Mouse (Mus musculus) embryonic facial prominence, embryonic 10.5 days (tissue): ENCODE data around the gene Wdr61. TPM values are rescaled to one million over a fixed set of nuclear protein-coding genes. Genes with fewer than 3 reads are reported as not detected.
A peak's percentile ranks its signal among the peaks of the same experiment; 100 is the strongest.

ENCODE experiments used
- DNase-seq: peaks from one replicate; pipeline ENCODE4 v3.0.0-alpha.2; 2017; ENCODE audit warnings: low spot score
- H3K27ac ChIP-seq: fragments of 300-500 bp; sonication (generic); replicated peaks from 2 replicates; pipeline ENCODE4 v1.5.1; 2016; ENCODE audit warnings: mild to moderate bottlenecking
- H3K27me3 ChIP-seq: fragments of 300-500 bp; sonication (generic); replicated peaks from 2 replicates; pipeline ENCODE4 v1.6.1; 2016; ENCODE audit warnings: low read depth, mild to moderate bottlenecking; ENCODE audit not compliant: poor library complexity, severe bottlenecking
- H3K36me3 ChIP-seq: fragments of 300-500 bp; sonication (generic); replicated peaks from 2 replicates; pipeline ENCODE4 v1.6.1; 2016; ENCODE audit warnings: mild to moderate bottlenecking, moderate library complexity
- H3K4me1 ChIP-seq: fragments of 300-500 bp; sonication (generic); 2 replicates; pipeline ENCODE4 v1.6.1; 2016
- H3K4me3 ChIP-seq: fragments of 300-500 bp; sonication (generic); 2 replicates; pipeline ENCODE4 v1.5.1; 2016; ENCODE audit warnings: mild to moderate bottlenecking, moderate library complexity
- H3K9me3 ChIP-seq: fragments of 300-500 bp; sonication (generic); 2 replicates; pipeline ENCODE4 v1.6.1; 2016; ENCODE audit warnings: mild to moderate bottlenecking
- WGBS: fragments of 180-500 bp; shearing (Covaris S2); methylation state at CpG from one replicate; pipeline ENCODE4 v1.1.7; 2016; 5-methylcytosine and 5-hydroxymethylcytosine counted together
- polyA plus RNA-seq: library from polyadenylated mRNA; unstranded; fragments of >200 nt; fragmentation: Nextera tagmentation; extraction: Ambion mirVana; gene quantifications from 2 replicates; pipeline ENCODE4 v1.2.1, GENCODE M21; 2016

The Wdr61 gene
- polyA plus RNA-seq, 1 experiment from 2014 or later: 182 TPM

DNA sequence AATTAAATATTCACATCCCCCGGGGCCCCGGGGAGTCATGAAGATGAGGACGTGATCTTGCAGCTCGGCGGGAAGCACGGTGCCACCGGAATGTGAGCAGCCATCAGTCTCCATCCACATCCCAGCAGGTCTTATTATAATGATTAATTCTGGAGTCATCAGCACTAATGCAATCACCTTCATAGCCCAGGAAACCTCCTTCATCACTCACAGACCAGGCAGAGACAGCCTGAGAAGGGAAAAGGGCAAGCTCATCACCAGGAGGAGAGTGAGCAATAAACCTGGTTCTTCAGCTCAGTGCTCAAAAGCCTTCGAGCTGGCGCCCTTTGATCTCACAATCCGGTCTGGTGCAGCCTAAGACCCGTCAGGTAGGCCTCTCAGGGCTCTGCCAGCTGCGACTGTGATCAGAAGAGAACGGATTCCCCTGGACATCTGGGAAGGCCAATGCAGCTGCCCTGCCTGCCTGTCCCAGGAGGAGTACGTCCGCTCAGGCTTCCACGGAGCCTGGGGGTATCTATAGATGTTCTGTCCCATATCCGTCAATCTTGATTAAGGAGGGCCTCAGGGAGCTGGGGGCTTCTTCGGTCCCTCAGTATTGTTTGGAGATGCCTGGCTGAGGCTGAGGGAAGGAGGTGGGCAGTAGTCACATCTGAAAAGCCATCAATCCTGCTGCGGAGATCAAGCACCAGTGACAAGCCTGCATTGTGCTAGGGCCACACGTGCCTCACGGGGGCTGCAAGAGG lies 18.1 kb upstream of the Wdr61 start:
- WGBS: 28% methylated on average over 21 of the region's 21 CpGs
- H3K4me3 ChIP-seq: peak overlapping the region; percentile 16; the same call in 1 of the 2 replicates
- peak overlapping the region; percentile 31 for H3K27ac ChIP-seq
- peak; percentile 57 for DNase-seq
- H3K27me3 ChIP-seq: peaks cover 23% of the 10 kb centered on the region
- H3K9me3 ChIP-seq: no peaks in the 10 kb centered on the region
- H3K4me1 ChIP-seq: peaks cover 35% of the 10 kb centered on the region
- H3K36me3 ChIP-seq: no peaks in the 10 kb centered on the region

DNA sequence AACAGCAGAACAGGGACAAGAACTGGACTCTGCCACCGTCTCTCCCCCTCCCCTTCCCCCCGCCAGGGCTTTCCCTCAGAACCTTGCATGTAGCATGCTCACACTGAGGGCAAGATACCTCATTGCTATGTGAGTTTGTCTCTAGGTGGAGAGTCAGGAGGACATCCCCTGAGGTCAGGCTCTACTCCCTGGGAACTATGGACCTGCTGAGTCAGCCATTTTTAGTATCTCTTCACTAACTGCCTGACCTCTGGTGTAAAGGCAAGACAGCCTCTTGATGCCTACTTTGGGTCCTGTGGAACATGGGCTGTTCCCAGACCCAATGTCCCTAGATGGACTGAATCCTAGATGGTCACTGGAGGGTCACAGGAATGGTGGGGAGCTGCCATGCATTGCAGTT lies 17.4 kb upstream of the Wdr61 start:
- H3K36me3 ChIP-seq: no peaks in the 10 kb centered on the region
- WGBS: 74% methylated on average over 2 of the region's 2 CpGs
- peaks cover 37% of the 10 kb centered on the region for H3K4me1 ChIP-seq

DNA sequence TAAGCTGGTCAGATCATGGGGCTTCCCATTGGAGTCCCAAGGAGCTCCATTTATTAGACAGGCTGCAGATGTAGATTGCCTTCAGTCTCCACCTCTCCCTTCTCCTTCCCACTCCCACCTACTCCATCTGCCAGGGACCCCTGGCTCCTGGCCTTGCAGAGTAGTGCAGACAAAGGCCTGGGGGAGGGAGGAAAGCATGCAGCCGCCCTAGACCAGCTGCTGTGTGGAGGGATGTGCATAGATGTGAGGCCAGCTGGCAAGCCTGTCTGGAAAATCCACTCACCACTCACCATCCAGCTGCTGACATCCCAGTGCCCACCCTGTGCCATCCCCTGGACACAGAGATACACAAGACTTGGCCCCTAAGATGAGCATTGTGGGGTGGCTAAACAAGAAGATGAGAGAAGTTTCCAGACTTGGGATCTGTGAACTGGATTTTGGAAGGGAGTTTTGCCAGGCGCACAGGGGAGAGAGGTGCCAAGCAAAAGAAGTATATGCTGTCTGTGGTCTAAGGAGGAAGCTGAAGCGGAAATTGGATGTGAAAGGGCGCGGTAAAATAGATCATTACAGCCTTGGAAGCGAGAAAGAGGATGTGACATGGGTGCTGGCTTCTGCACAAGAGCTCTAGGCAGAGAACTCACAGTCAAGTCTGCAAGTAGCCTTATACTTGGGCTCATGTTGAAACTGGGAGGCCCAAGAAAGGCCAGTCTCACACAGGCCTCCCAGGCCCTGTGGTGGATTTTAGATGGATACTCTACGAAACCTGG lies 16.1 kb upstream of the Wdr61 start:
- H3K4me3 ChIP-seq: no peak overlapping the region
- H3K36me3 ChIP-seq: no peaks in the 10 kb centered on the region
- DNase-seq: no peak
- peak overlapping the region; percentile 60 for H3K27ac ChIP-seq
- H3K27me3 ChIP-seq: peaks cover 23% of the 10 kb centered on the region
- H3K4me1 ChIP-seq: peaks cover 50% of the 10 kb centered on the region
- H3K9me3 ChIP-seq: no peaks in the 10 kb centered on the region
- 87% methylated on average over 7 of the region's 7 CpGs for WGBS

More for the DNA sequence above, 17.4 kb upstream of the Wdr61 start:
- Histone ChIP-seq H3K4me3 (no peak overlapping the region), H3K27me3 (peaks cover 23% of the 10 kb centered on the region), H3K9me3 (no peaks in the 10 kb centered on the region), H3K27ac (peak overlapping the region; percentile 31; the same call in 1 of the 2 replicates)
- no peak for DNase-seq

DNA sequence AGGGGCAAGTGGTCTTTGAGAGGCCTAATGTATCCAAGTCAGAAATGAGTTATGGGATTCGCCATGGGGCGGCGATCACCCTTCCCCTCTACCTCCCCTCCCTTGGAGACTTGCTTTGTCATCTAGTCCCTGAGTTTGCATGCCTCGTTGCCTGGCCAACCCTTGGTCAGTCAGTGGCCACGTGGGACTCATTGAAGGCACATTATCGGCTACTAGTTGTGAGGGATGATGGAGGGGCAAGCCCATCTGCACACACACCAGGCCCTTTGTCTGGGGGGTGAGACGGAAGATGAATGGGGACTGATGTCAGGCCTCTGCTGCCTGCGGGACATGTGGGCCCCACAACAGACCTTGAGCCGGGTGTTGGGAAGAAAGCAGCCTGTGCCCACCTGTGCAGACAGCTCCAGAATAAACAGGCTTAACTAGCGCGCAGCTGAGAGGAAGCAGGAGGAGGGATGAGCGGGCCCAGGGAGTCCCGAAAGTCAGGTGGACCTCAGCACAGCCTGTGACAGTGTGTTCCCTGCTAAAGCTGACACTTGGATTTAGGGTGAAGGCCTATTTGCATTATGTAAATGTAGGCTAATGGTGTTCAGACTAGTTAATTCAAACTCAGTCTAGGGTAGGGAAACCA lies 11.5 kb upstream of the Wdr61 start:
- Histone ChIP-seq H3K4me1 (peaks cover 61% of the 10 kb centered on the region), H3K36me3 (no peaks in the 10 kb centered on the region), H3K27me3 (no peaks in the 10 kb centered on the region), H3K9me3 (no peaks in the 10 kb centered on the region), H3K27ac (peak overlapping the region; percentile 54), H3K4me3 (no peak overlapping the region)
- peak; percentile 42 for DNase-seq
- WGBS: 53% methylated on average over 13 of the region's 13 CpGs

DNA sequence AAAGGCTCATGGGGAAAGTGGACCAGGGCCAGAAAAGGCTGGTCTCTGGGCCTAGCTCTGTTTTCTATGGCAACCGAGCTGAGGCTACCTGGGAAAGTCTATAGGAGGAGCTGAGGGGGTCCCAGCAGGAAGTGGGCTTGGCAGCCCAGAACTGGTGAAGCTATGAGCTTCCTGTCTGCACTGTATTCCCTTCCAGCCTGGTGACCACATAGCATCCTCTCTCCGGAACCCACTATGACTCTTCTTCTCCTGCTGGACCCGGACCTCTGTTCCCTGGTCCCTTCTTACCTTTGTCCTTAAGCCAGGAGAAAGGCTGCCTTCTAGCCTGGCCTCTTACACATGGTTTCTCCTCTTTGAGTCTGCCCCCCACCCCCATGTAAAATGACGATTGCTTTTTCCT lies 9.6 kb upstream of the Wdr61 start:
- 0 out of 2 replicates have a peak overlapping the region, but pooled peaks have one; percentile 2 for H3K27ac ChIP-seq
- H3K27me3 ChIP-seq: no peaks in the 10 kb centered on the region

GRCm38 (mm10) chr9:54738376-54738775 lies 4.1 kb upstream of the Wdr61 start:
- H3K27ac ChIP-seq: peak overlapping the region; percentile 82
- no peaks in the 10 kb centered on the region for H3K9me3 ChIP-seq
- no peaks in the 10 kb centered on the region for H3K27me3 ChIP-seq
- DNase-seq: peak; percentile 82
- no peaks in the 10 kb centered on the region for H3K36me3 ChIP-seq
- WGBS: 12% methylated on average over 3 of the region's 3 CpGs
- H3K4me3 ChIP-seq: no peak overlapping the region
- peaks cover 60% of the 10 kb centered on the region for H3K4me1 ChIP-seq

More for the DNA sequence above, 9.6 kb upstream of the Wdr61 start:
- H3K4me3 ChIP-seq: no peak overlapping the region
- DNase-seq: no peak
- H3K4me1 ChIP-seq: peaks cover 69% of the 10 kb centered on the region
- WGBS: 87% methylated on average over 4 of the region's 4 CpGs
- H3K36me3 ChIP-seq: no peaks in the 10 kb centered on the region
- no peaks in the 10 kb centered on the region for H3K9me3 ChIP-seq

GRCm38 (mm10) chr9:54736284-54736701 lies 2.0 kb upstream of the Wdr61 start:
- WGBS: 17% methylated on average over 9 of the region's 9 CpGs
- no peaks in the 10 kb centered on the region for H3K27me3 ChIP-seq
- no peaks in the 10 kb centered on the region for H3K36me3 ChIP-seq
- no peaks in the 10 kb centered on the region for H3K9me3 ChIP-seq
- peak; percentile 85 for DNase-seq
- peaks cover 52% of the 10 kb centered on the region for H3K4me1 ChIP-seq
- H3K27ac ChIP-seq: peak overlapping the region; percentile 75
- H3K4me3 ChIP-seq: no peak overlapping the region

DNA sequence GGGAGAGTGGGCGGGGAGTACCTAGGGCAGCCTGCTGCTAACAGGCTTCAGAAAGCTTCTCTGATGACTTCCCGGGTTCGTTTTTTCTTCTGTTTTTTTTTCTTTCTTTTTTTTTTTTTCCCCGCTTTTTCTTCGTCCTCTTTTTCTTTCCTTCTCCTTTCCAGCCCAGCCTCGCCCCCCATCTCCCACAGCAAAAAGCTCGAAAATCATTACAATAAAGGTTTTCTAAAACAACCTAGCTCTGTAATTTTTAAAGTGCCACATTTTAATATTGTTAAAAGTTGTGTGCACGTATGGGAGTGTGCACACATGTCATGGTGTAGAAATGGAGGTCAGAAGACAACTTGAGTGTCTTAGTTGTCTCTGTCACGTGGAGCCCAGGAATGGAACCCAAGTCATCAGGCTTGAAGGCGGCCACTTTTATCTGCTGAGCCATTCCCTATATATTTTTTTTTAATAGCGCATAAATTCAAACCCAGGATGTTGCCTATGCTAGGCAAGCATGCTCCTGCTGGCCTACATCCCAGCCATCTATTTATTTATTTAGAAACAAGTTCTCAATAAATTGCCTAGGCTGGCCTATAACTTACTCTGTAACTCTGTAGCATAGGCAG lies 427 bp upstream of the Wdr61 start:
- WGBS: 25% methylated on average over 11 of the region's 11 CpGs
- Histone ChIP-seq H3K4me3 (peak overlapping the region; percentile 73), H3K9me3 (no peaks in the 10 kb centered on the region), H3K4me1 (peaks cover 41% of the 10 kb centered on the region), H3K36me3 (peaks cover 9% of the 10 kb centered on the region), H3K27ac (peak overlapping the region; percentile 85), H3K27me3 (no peaks in the 10 kb centered on the region)
- no peak for DNase-seq

DNA sequence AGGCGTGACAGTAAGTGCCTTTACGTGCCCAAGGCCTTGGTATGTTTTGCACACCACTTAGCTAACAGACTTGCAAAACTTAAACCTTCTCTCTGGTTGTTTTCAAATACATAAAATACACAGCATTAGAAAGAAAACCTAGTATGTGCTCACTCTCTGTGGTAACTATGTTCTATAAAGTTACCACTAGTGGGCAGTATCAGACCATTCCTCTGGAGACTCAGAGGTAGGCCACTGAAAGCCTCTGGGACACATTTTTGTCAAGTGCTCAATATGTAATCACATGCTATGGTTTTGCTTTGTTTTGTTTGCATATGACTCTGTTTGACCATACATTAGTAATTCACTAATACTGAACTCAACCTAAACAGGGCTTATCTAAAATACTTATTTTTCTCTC lies 2.2 kb downstream of the Wdr61 start:
- H3K27me3 ChIP-seq: no peaks in the 10 kb centered on the region
- H3K36me3 ChIP-seq: peaks cover 35% of the 10 kb centered on the region
- H3K4me1 ChIP-seq: peaks cover 25% of the 10 kb centered on the region
- 88% methylated on average over 2 of the region's 2 CpGs for WGBS
- no peak overlapping the region for H3K4me3 ChIP-seq
- H3K27ac ChIP-seq: no peak overlapping the region
- no peaks in the 10 kb centered on the region for H3K9me3 ChIP-seq
- DNase-seq: no peak

DNA sequence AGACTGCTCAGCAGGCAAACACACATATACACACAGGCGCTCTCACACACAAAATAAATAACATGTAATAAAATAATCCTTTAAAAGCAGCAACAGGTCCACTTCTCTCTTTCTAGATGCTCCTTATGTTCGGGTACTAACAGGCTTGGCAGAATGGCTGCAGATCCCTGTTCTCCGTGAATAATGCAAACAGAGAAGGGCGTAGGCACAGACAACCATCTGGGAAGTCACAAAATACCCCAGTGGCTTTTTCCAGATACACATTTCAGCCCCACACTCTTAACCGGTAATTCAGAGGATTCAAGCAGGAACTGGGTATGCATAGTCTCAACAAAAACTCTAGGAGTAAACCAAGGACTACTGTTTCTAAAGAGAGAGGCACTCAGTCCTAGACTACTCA lies 8.0 kb downstream of the Wdr61 start:
- H3K27me3 ChIP-seq: no peaks in the 10 kb centered on the region
- no peak overlapping the region for H3K4me3 ChIP-seq
- peaks cover 93% of the 10 kb centered on the region for H3K36me3 ChIP-seq
- no peak overlapping the region for H3K27ac ChIP-seq
- H3K4me1 ChIP-seq: no peaks in the 10 kb centered on the region
- WGBS: 84% methylated on average over 5 of the region's 5 CpGs
- DNase-seq: no peak
- no peaks in the 10 kb centered on the region for H3K9me3 ChIP-seq

- Histone ChIP-seq H3K27ac (no peak overlapping the region), H3K36me3 (peaks cover 98% of the 10 kb centered on the region), H3K27me3 (no peaks in the 10 kb centered on the region), H3K4me3 (no peak overlapping the region), H3K4me1 (no peaks in the 10 kb centered on the region), H3K9me3 (no peaks in the 10 kb centered on the region)
- DNase-seq: no peak
- WGBS: 89% methylated on average over 4 of the region's 4 CpGs
These were observed 11.7 kb downstream of the Wdr61 start for GRCm38 (mm10) chr9:54722596-54722995.

DNA sequence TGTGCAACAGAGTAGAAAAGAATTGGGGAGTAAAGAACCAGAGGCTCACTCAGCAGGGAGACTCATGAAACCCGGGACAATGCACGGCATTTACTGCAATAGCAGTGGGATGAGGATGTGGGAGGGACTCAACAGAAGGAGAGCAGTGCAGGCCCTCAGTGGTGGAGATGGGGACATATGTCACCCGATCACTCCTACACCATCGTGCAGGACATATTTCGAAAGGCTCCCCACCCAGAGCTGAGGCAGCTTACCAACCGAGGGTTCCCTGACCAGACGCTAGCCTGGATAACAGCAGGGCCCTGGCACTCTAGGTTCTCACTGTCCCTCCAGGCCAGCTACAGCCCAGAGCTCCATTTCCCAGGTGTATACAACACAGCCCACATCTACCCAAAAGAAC lies 12.2 kb downstream of the Wdr61 start:
- H3K9me3 ChIP-seq: no peaks in the 10 kb centered on the region
- 84% methylated on average over 7 of the region's 7 CpGs for WGBS
- H3K27me3 ChIP-seq: no peaks in the 10 kb centered on the region
- no peak for DNase-seq
- H3K36me3 ChIP-seq: peaks cover 98% of the 10 kb centered on the region
- no peaks in the 10 kb centered on the region for H3K4me1 ChIP-seq
- H3K27ac ChIP-seq: no peak overlapping the region
- no peak overlapping the region for H3K4me3 ChIP-seq
